Mouse (Mus musculus): ENCODE results near the gene Hsd17b2. TPM values are rescaled to one million over a fixed set of nuclear protein-coding genes. Genes with fewer than 3 reads are reported as not detected.

Hsd17b2 gene
- total RNA-seq, 2 experiments from 2014 or later = not detected

Other genes starting within 250 kb of the Hsd17b2 start
- 1 to 10 TPM; 3.2 to 3.9 TPM for gene Plcg2, start 203.6 kb upstream of the Hsd17b2 start, total RNA-seq (2021)
- gene Sdr42e1, start 28.2 kb upstream of the Hsd17b2 start, total RNA-seq (2021) = 1 to 10 TPM; 3.8 to 4.1 TPM
- 10 to 100 TPM; 21.8 to 24.9 TPM for gene Mphosph6, start 100.0 kb downstream of the Hsd17b2 start, total RNA-seq (2021)